10 mouse cellular contexts compared by ENCODE assay signal in genomic region chr14:101843443-101843842, GRCm38 (mm10).
DNase-seq lines count a peak whose midpoint lies in the region; ATAC-seq and TF ChIP-seq lines count a peak whose summit lies in the region.
"Had no signal": no experiment of that assay in that cellular context is flagged by ENCODE, and none has a peak within 500 bp of the region (broad histone marks: within the 10 kb centered on the region; RNA-seq: fewer than 3 reads in every experiment).

No protein-coding gene starts in this region.

- peak overlapping the region; percentile 73 for H3K4me2 ChIP-seq in heart, postnatal 0 days (ENCODE audit: low read depth, low read length)
- H3K4me2 ChIP-seq in intestine, embryonic 16.5 days (ENCODE audit: low read depth, low read length) = peak overlapping the region; percentile 50
- H3K4me2 ChIP-seq in hindbrain, embryonic 11.5 days (replicated peaks; ENCODE audit: low read depth, low read length) = no peak overlapping the region

- peak overlapping the region; percentile 79 for H3K27ac ChIP-seq in heart, postnatal 0 days (ENCODE audit: low read depth)
- no peak overlapping the region for H3K27ac ChIP-seq in cortical plate, adult 2 months (ENCODE audit: insufficient read depth, low read length)
- peak overlapping the region; percentile 47; the same call in 1 of the 2 replicates for H3K27ac ChIP-seq in intestine, embryonic 16.5 days (ENCODE audit: low read length)
- H3K27ac ChIP-seq in hindbrain, embryonic 11.5 days (ENCODE audit: low read depth, low read length) = no peak overlapping the region

- peak; percentile 57 for TF ChIP-seq POLR2A in cortical plate, adult 2 months (IDR thresholded peaks at IDR 0.05; ENCODE audit: extremely low read depth, insufficient read depth, low read length)

- ATAC-seq in heart, postnatal 0 days (ENCODE audit: insufficient read depth, low read depth) = no peak
- no peak for ATAC-seq in intestine, embryonic 16.5 days
- ATAC-seq in hindbrain, embryonic 11.5 days (ENCODE audit: low FRiP score) = no peak

- 62% methylated on average over 17 of the region's 17 CpGs for WGBS in heart, postnatal 0 days
- 78% methylated on average over 17 of the region's 17 CpGs for WGBS in intestine, embryonic 16.5 days
- WGBS in hindbrain, embryonic 11.5 days = 90% methylated on average over 17 of the region's 17 CpGs

- no peaks in the 10 kb centered on the region for H3K27me3 ChIP-seq in heart, postnatal 0 days (ENCODE audit: control insufficient read depth, insufficient read depth, low read length)
- H3K27me3 ChIP-seq in intestine, embryonic 16.5 days (replicated peaks; ENCODE audit: control insufficient read depth, insufficient read depth, low read length) = no peaks in the 10 kb centered on the region
- no peaks in the 10 kb centered on the region for H3K27me3 ChIP-seq in hindbrain, embryonic 11.5 days (ENCODE audit: control insufficient read depth, insufficient read depth, low read length)

- TF ChIP-seq EP300 in heart, postnatal 0 days (IDR thresholded peaks at IDR 0.05; ENCODE audit: low read depth) = no peak

- H3K4me3 ChIP-seq in heart, postnatal 0 days (ENCODE audit: low read depth, low read length) = peak overlapping the region; percentile 51
- H3K4me3 ChIP-seq in cortical plate, adult 2 months (ENCODE audit: insufficient read depth, low read length) = peak overlapping the region; percentile 31
- peak overlapping the region; percentile 20 for H3K4me3 ChIP-seq in intestine, embryonic 16.5 days (ENCODE audit: low read length)
- no peak overlapping the region for H3K4me3 ChIP-seq in hindbrain, embryonic 11.5 days (ENCODE audit: low read depth, low read length)
- H3K4me3 ChIP-seq: erythroblast, embryonic 14.5 days had no signal

- no peaks in the 10 kb centered on the region for H3K9me3 ChIP-seq in heart, postnatal 0 days (replicated peaks; ENCODE audit: control insufficient read depth, low read length)
- no peaks in the 10 kb centered on the region for H3K9me3 ChIP-seq in intestine, embryonic 16.5 days (ENCODE audit: control insufficient read depth, low read length)
- no peaks in the 10 kb centered on the region for H3K9me3 ChIP-seq in hindbrain, embryonic 11.5 days (ENCODE audit: control insufficient read depth, low read length)

- DNase-seq in heart, postnatal 0 days (ENCODE audit: low spot score) = no peak
- no peak for DNase-seq in heart, postnatal 4 days
- peak; percentile 81 for DNase-seq in right cerebral cortex, adult 18-20 months
- no peak for DNase-seq in hindbrain, embryonic 11.5 days (ENCODE audit: low spot score)
- DNase-seq in cerebellum, postnatal 25 days = no peak
- DNase-seq: cerebellum, adult 11 months; thymus, postnatal 14 days had no signal

- TF ChIP-seq CTCF in heart, postnatal 0 days (IDR thresholded peaks at IDR 0.05; ENCODE audit: low read depth) = no peak
- no peak for TF ChIP-seq CTCF in cortical plate, adult 2 months (IDR thresholded peaks at IDR 0.05; ENCODE audit: extremely low read depth, insufficient read depth, low read length)

- H3K36me3 ChIP-seq in heart, postnatal 0 days (replicated peaks; ENCODE audit: control insufficient read depth, insufficient read depth, low read length) = no peaks in the 10 kb centered on the region
- H3K36me3 ChIP-seq in intestine, embryonic 16.5 days (ENCODE audit: control insufficient read depth, insufficient read depth, low read length) = no peaks in the 10 kb centered on the region
- H3K36me3 ChIP-seq in hindbrain, embryonic 11.5 days (ENCODE audit: control insufficient read depth, insufficient read depth, low read length) = no peaks in the 10 kb centered on the region

- H3K9ac ChIP-seq in heart, postnatal 0 days (replicated peaks; ENCODE audit: low read depth, low read length) = peak overlapping the region; percentile 66
- H3K9ac ChIP-seq in intestine, embryonic 16.5 days (ENCODE audit: low read depth, low read length) = peak overlapping the region; percentile 54
- H3K9ac ChIP-seq in hindbrain, embryonic 11.5 days (ENCODE audit: low read depth, low read length) = no peak overlapping the region

- H3K4me1 ChIP-seq in heart, postnatal 0 days (ENCODE audit: control insufficient read depth, insufficient read depth) = peaks cover 25% of the 10 kb centered on the region
- 0 out of 2 replicates have a peak, but pooled peaks cover 2% of the 10 kb centered on the region for H3K4me1 ChIP-seq in cortical plate, adult 2 months (ENCODE audit: control insufficient read depth, insufficient read depth, low read length)
- H3K4me1 ChIP-seq in intestine, embryonic 16.5 days (ENCODE audit: control insufficient read depth, insufficient read depth, low read length) = 0 out of 2 replicates have a peak, but pooled peaks cover 6% of the 10 kb centered on the region
- H3K4me1 ChIP-seq in hindbrain, embryonic 11.5 days (replicated peaks; ENCODE audit: control insufficient read depth, insufficient read depth, low read length) = no peaks in the 10 kb centered on the region

Comparison
In these comparisons a context has a peak if more than half of its experiments do, and no peak if none do; other contexts are left out.
1. H3K27ac ChIP-seq: peak in heart, postnatal 0 days (single experiment) and intestine, embryonic 16.5 days (single experiment); none in cortical plate, adult 2 months (single experiment) and hindbrain, embryonic 11.5 days (single experiment).